Mouse (Mus musculus) heart, embryonic 16.5 days (tissue): ENCODE measurements at regions not wholly inside any gene's neighbourhood (a gene's known extent, or its start where the extent isn't known, plus 50 kb on each side); places are given as distances from the start of the nearest gene placed in this dataset.

Experiments used
- ATAC-seq: fragments of 200-750 bp; cut with Nextera tagmentation; replicated peaks from 2 replicates; pipeline ENCODE4 v1.8.0; 2017; ENCODE audit warnings: moderate number of reproducible peaks; ENCODE audit not compliant: insufficient read depth, low FRiP score; ENCODE audit errors: extremely low read depth
- H3K27ac ChIP-seq: fragments of 300-500 bp; sonication (generic); 2 replicates; pipeline ENCODE4 v1.5.1; 2014; ENCODE audit warnings: mild to moderate bottlenecking, low read length, control low read depth, moderate library complexity
- H3K27me3 ChIP-seq: fragments of 300-500 bp; sonication (generic); 2 replicates; pipeline ENCODE4 v1.6.1; 2014; ENCODE audit warnings: low read length, mixed read lengths; ENCODE audit not compliant: control insufficient read depth, insufficient read depth
- H3K36me3 ChIP-seq: fragments of 300-500 bp; sonication (generic); 2 replicates; pipeline ENCODE4 v1.6.1; 2014; ENCODE audit not compliant: control insufficient read depth, insufficient read depth
- H3K4me1 ChIP-seq: fragments of 300-500 bp; sonication (generic); 2 replicates; pipeline ENCODE4 v1.6.1; 2014; ENCODE audit warnings: low read length, mixed read lengths; ENCODE audit not compliant: control insufficient read depth, insufficient read depth
- H3K4me2 ChIP-seq: fragments of 300-500 bp; sonication (generic); 2 replicates; pipeline ENCODE4 v1.6.1; 2014; ENCODE audit warnings: low read depth, mild to moderate bottlenecking, control low read depth, low read length
- H3K4me3 ChIP-seq: fragments of 300-500 bp; sonication (generic); 2 replicates; pipeline ENCODE4 v1.5.1; 2014; ENCODE audit warnings: mild to moderate bottlenecking, control low read depth, low read length
- H3K9ac ChIP-seq: fragments of 300-500 bp; sonication (generic); 2 replicates; pipeline ENCODE4 v1.6.1; 2014; ENCODE audit warnings: low read length, control low read depth
- H3K9me3 ChIP-seq: fragments of 300-500 bp; sonication (generic); replicated peaks from 2 replicates; pipeline ENCODE4 v1.6.1; 2016; ENCODE audit warnings: low read length; ENCODE audit not compliant: control insufficient read depth
- WGBS: fragments of 180-500 bp; shearing (Covaris S2); extraction: QIAGEN DNeasy Blood & Tissue Kit; methylation state at CpG from one replicate; pipeline ENCODE4 v1.1.7; 2014; 5-methylcytosine and 5-hydroxymethylcytosine counted together

- H3K9me3 ChIP-seq, result 0 out of 2 replicates have a peak, but pooled peaks cover 3% of the 10 kb centered on the region
- no peak overlapping the region for H3K4me3 ChIP-seq
- WGBS, result 63% methylated on average over 2 of the region's 2 CpGs
- H3K27ac ChIP-seq, result no peak overlapping the region
- no peaks in the 10 kb centered on the region for H3K27me3 ChIP-seq
- H3K4me1 ChIP-seq, result peaks cover 13% of the 10 kb centered on the region
- H3K9ac ChIP-seq, result no peak overlapping the region
- no peak for ATAC-seq
- H3K36me3 ChIP-seq, result no peaks in the 10 kb centered on the region
- no peak overlapping the region for H3K4me2 ChIP-seq
Observed at GRCm38 (mm10) chr10:12017286-12017685, 674.1 kb downstream of the Epm2a start.

GRCm38 (mm10) chr10:12018281-12018680 is 675.1 kb downstream of the Epm2a start:
- H3K27ac ChIP-seq, result no peak overlapping the region

GRCm38 (mm10) chr10:12019159-12019779 is 676.1 kb downstream of the Epm2a start:
- peaks cover 13% of the 10 kb centered on the region for H3K4me1 ChIP-seq
- H3K4me2 ChIP-seq, result peak overlapping the region; percentile 28; the same call in 1 of the 2 replicates
- H3K36me3 ChIP-seq, result no peaks in the 10 kb centered on the region
- H3K27me3 ChIP-seq, result no peaks in the 10 kb centered on the region
- H3K9ac ChIP-seq, result no peak overlapping the region
- 29% methylated on average over 14 of the region's 14 CpGs for WGBS
- peak overlapping the region; percentile 64 for H3K27ac ChIP-seq
- H3K4me3 ChIP-seq, result no peak overlapping the region
- H3K9me3 ChIP-seq, result no peaks in the 10 kb centered on the region
- ATAC-seq, result peak; percentile 75

More at GRCm38 (mm10) chr10:12018281-12018680, 675.1 kb downstream of the Epm2a start:
- Histone ChIP-seq H3K9me3 (no peaks in the 10 kb centered on the region), H3K4me1 (peaks cover 13% of the 10 kb centered on the region), H3K27me3 (no peaks in the 10 kb centered on the region), H3K4me2 (no peak overlapping the region), H3K36me3 (no peaks in the 10 kb centered on the region), H3K4me3 (no peak overlapping the region), H3K9ac (no peak overlapping the region)
- WGBS, result 37% methylated on average over 5 of the region's 5 CpGs
- ATAC-seq, result no peak

- Histone ChIP-seq H3K27ac (no peak overlapping the region), H3K4me3 (no peak overlapping the region), H3K9ac (no peak overlapping the region), H3K9me3 (no peaks in the 10 kb centered on the region), H3K27me3 (no peaks in the 10 kb centered on the region), H3K36me3 (no peaks in the 10 kb centered on the region), H3K4me1 (peaks cover 13% of the 10 kb centered on the region), H3K4me2 (no peak overlapping the region)
- 87% methylated on average over 4 of the region's 4 CpGs for WGBS
- ATAC-seq, result no peak
Observed at GRCm38 (mm10) chr10:12020576-12020975, 677.4 kb downstream of the Epm2a start.

- ATAC-seq, result no peak
Observed at GRCm38 (mm10) chr10:12035159-12035558, 692.0 kb downstream of the Epm2a start.

GRCm38 (mm10) chr10:12045937-12046336 is 702.7 kb downstream of the Epm2a start:
- no peak overlapping the region for H3K4me3 ChIP-seq

More at GRCm38 (mm10) chr10:12035159-12035558, 692.0 kb downstream of the Epm2a start:
- Histone ChIP-seq H3K4me1 (no peaks in the 10 kb centered on the region), H3K9me3 (no peaks in the 10 kb centered on the region), H3K27me3 (no peaks in the 10 kb centered on the region), H3K27ac (no peak overlapping the region), H3K4me2 (no peak overlapping the region), H3K36me3 (no peaks in the 10 kb centered on the region), H3K9ac (no peak overlapping the region), H3K4me3 (no peak overlapping the region)
- WGBS, result 34% methylated on average over 1 of the region's 1 CpGs

GRCm38 (mm10) chr10:12059728-12060127 is 716.5 kb downstream of the Epm2a start:
- WGBS, result 85% methylated on average over 1 of the region's 1 CpGs
- no peak overlapping the region for H3K4me2 ChIP-seq
- H3K4me1 ChIP-seq, result no peaks in the 10 kb centered on the region
- no peak for ATAC-seq
- no peaks in the 10 kb centered on the region for H3K27me3 ChIP-seq
- H3K9ac ChIP-seq, result no peak overlapping the region
- H3K4me3 ChIP-seq, result no peak overlapping the region
- no peaks in the 10 kb centered on the region for H3K36me3 ChIP-seq
- H3K9me3 ChIP-seq, result no peaks in the 10 kb centered on the region
- no peak overlapping the region for H3K27ac ChIP-seq

More at GRCm38 (mm10) chr10:12045937-12046336, 702.7 kb downstream of the Epm2a start:
- Histone ChIP-seq H3K4me1 (no peaks in the 10 kb centered on the region), H3K9me3 (no peaks in the 10 kb centered on the region), H3K27me3 (no peaks in the 10 kb centered on the region), H3K27ac (no peak overlapping the region), H3K36me3 (no peaks in the 10 kb centered on the region), H3K4me2 (no peak overlapping the region), H3K9ac (no peak overlapping the region)
- WGBS, result 46% methylated on average over 2 of the region's 2 CpGs
- ATAC-seq, result no peak

GRCm38 (mm10) chr10:12061069-12061861 is 718.1 kb downstream of the Epm2a start:
- H3K4me1 ChIP-seq, result no peaks in the 10 kb centered on the region
- no peaks in the 10 kb centered on the region for H3K9me3 ChIP-seq
- H3K9ac ChIP-seq, result no peak overlapping the region
- no peaks in the 10 kb centered on the region for H3K36me3 ChIP-seq
- H3K27ac ChIP-seq, result no peak overlapping the region
- ATAC-seq, result no peak
- no peaks in the 10 kb centered on the region for H3K27me3 ChIP-seq
- H3K4me3 ChIP-seq, result no peak overlapping the region
- no peak overlapping the region for H3K4me2 ChIP-seq
- WGBS, result 79% methylated on average over 5 of the region's 5 CpGs

GRCm38 (mm10) chr10:12062302-12062701 is 719.1 kb downstream of the Epm2a start:
- no peak overlapping the region for H3K9ac ChIP-seq
- ATAC-seq, result no peak
- no peaks in the 10 kb centered on the region for H3K9me3 ChIP-seq
- no peaks in the 10 kb centered on the region for H3K4me1 ChIP-seq
- H3K36me3 ChIP-seq, result no peaks in the 10 kb centered on the region
- WGBS, result 61% methylated on average over 1 of the region's 1 CpGs
- H3K4me2 ChIP-seq, result no peak overlapping the region
- no peaks in the 10 kb centered on the region for H3K27me3 ChIP-seq
- H3K4me3 ChIP-seq, result no peak overlapping the region
- H3K27ac ChIP-seq, result no peak overlapping the region
